Mouse (Mus musculus) embryonic facial prominence, embryonic 14.5 days (tissue): Measurements from ENCODE around the gene Gtf3c5. TPM values are rescaled to one million over a fixed set of nuclear protein-coding genes. Genes with fewer than 3 reads are reported as not detected.
A peak's percentile ranks its signal among the peaks of the same experiment; 100 is the strongest.

Experiments used
- ATAC-seq: fragments of 200-750 bp; cut with Nextera tagmentation; 2 replicates; pipeline ENCODE4 v1.8.0; 2017; ENCODE audit warnings: low read depth, moderate number of reproducible peaks, moderate TSS enrichment
- DNase-seq: peaks from one replicate; pipeline ENCODE4 v3.0.0-alpha.2; 2015; ENCODE audit warnings: low spot score
- H3K27ac ChIP-seq: fragments of 300-500 bp; sonication (generic); replicated peaks from 2 replicates; pipeline ENCODE4 v1.5.1; 2014; ENCODE audit warnings: low read depth, mild to moderate bottlenecking, low read length, moderate library complexity
- H3K27me3 ChIP-seq: fragments of 300-500 bp; sonication (generic); replicated peaks from 2 replicates; pipeline ENCODE4 v1.6.1; 2014; ENCODE audit warnings: low read length; ENCODE audit not compliant: control insufficient read depth, insufficient read depth
- H3K36me3 ChIP-seq: fragments of 300-500 bp; sonication (generic); 2 replicates; pipeline ENCODE4 v1.6.1; 2014; ENCODE audit warnings: low read length, mixed read lengths; ENCODE audit not compliant: control insufficient read depth, insufficient read depth
- H3K4me1 ChIP-seq: fragments of 300-500 bp; sonication (generic); 2 replicates; pipeline ENCODE4 v1.6.1; 2014; ENCODE audit warnings: antibody characterized with exemption, low read length; ENCODE audit not compliant: control insufficient read depth, insufficient read depth
- H3K4me2 ChIP-seq: fragments of 300-500 bp; sonication (generic); 2 replicates; pipeline ENCODE4 v1.6.1; 2014; ENCODE audit warnings: low read depth, mild to moderate bottlenecking, low read length, moderate library complexity, mixed read lengths
- H3K4me3 ChIP-seq: fragments of 300-500 bp; sonication (generic); 2 replicates; pipeline ENCODE4 v1.5.1; 2014; ENCODE audit warnings: low read depth, mild to moderate bottlenecking, low read length
- H3K9ac ChIP-seq: fragments of 300-500 bp; sonication (generic); 2 replicates; pipeline ENCODE4 v1.6.1; 2014; ENCODE audit warnings: low read depth, mild to moderate bottlenecking, low read length, moderate library complexity, mixed read lengths
- H3K9me3 ChIP-seq: fragments of 300-500 bp; sonication (generic); 2 replicates; pipeline ENCODE4 v1.6.1; 2016; ENCODE audit warnings: low read length; ENCODE audit not compliant: control insufficient read depth
- WGBS: fragments of 180-500 bp; shearing (Covaris S2); extraction: QIAGEN DNeasy Blood & Tissue Kit; methylation state at CpG from one replicate; pipeline ENCODE4 v1.1.7; 2014; 5-methylcytosine and 5-hydroxymethylcytosine counted together
- polyA plus RNA-seq: library from polyadenylated mRNA; unstranded; fragments of >200 nt; fragmentation: Nextera tagmentation; extraction: Ambion mirVana; gene quantifications from 2 replicates; pipeline ENCODE4 v1.2.1, GENCODE M21; 2014

The Gtf3c5 gene
- polyA plus RNA-seq, 1 experiment from 2014 or later, result 23.7 TPM

DNA sequence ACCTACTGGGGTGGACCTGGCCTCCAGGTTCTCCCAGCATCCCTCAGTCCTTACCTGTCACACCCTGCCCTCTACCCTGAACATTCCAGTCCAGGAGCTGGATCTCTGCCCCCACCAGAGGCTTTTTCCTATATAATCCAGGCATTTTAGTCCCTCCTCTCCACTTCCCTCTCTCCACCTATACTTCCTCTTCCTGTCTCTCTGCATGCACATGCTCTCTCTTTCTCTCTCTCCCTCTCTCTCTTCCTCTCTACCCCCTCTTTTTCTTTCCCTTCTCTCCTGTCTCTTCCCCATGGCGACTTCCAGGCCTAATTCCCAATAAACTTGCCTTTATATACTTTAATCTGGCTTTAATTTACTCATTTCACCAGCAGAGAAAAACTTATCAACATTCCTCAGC is 5.0 kb upstream of the Gtf3c5 start:
- 19% methylated on average over 1 of the region's 1 CpGs for WGBS
- no peak for DNase-seq
- no peak for ATAC-seq

DNA sequence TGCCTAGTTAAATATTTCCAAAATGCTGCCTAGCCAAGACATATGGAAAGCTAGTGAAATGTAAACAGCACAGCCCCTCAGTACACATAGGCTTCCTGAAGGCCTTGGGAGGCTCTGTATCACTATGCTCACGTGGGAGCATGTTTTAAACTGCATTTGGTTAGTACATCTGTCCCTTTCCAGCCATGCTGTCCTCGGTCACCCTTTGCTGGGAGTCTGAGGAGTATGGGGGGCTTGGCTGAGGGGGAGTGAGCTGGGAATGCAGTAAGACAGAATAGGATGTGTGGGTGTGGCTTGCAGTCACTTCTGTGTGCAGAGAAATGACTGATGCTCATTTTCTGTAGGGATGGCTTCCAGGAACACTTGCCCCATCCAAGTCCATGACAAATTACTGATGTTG is 2.2 kb upstream of the Gtf3c5 start:
- H3K4me1 ChIP-seq, result peaks cover 9% of the 10 kb centered on the region
- WGBS, result 31% methylated on average over 2 of the region's 2 CpGs
- no peaks in the 10 kb centered on the region for H3K27me3 ChIP-seq
- no peak overlapping the region for H3K4me2 ChIP-seq
- H3K4me3 ChIP-seq, result no peak overlapping the region
- DNase-seq (no peak), ATAC-seq (no peak)
- H3K9me3 ChIP-seq, result no peaks in the 10 kb centered on the region
- H3K36me3 ChIP-seq, result no peaks in the 10 kb centered on the region
- no peak overlapping the region for H3K9ac ChIP-seq
- H3K27ac ChIP-seq, result no peak overlapping the region

More for the DNA sequence above, 5.0 kb upstream of the Gtf3c5 start:
- H3K27me3 ChIP-seq, result no peaks in the 10 kb centered on the region; the same call in 1 of the 2 replicates
- H3K27ac ChIP-seq, result no peak overlapping the region
- H3K4me3 ChIP-seq, result no peak overlapping the region
- no peaks in the 10 kb centered on the region for H3K36me3 ChIP-seq
- H3K4me1 ChIP-seq, result no peaks in the 10 kb centered on the region
- no peaks in the 10 kb centered on the region for H3K9me3 ChIP-seq
- no peak overlapping the region for H3K9ac ChIP-seq
- no peak overlapping the region for H3K4me2 ChIP-seq

DNA sequence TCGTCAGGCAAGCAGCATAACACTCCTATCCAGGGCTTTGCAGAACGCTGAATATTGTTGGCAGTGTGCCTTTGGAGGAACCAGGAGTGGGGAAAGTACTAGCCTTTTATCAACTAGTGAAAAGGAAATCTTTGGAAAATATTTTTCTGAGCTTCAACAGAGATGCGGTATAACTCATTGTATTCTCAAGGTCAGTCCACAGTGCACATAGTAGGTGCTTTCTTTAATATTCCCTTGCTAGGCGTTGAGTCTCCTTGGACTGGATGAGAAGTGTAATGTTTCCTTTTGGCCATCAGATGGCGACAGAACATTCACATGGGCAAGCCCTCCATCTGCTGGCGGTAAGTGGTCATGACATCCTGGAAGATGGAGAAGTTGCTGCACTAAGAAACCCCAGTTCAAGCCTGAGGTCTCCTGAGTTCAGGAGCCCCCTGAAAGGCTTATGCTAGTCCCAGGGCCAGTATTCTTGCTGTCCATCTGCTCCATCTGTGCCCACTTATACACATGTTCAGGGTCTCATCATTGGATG is 1.6 kb upstream of the Gtf3c5 start:
- no peak overlapping the region for H3K27ac ChIP-seq

DNA sequence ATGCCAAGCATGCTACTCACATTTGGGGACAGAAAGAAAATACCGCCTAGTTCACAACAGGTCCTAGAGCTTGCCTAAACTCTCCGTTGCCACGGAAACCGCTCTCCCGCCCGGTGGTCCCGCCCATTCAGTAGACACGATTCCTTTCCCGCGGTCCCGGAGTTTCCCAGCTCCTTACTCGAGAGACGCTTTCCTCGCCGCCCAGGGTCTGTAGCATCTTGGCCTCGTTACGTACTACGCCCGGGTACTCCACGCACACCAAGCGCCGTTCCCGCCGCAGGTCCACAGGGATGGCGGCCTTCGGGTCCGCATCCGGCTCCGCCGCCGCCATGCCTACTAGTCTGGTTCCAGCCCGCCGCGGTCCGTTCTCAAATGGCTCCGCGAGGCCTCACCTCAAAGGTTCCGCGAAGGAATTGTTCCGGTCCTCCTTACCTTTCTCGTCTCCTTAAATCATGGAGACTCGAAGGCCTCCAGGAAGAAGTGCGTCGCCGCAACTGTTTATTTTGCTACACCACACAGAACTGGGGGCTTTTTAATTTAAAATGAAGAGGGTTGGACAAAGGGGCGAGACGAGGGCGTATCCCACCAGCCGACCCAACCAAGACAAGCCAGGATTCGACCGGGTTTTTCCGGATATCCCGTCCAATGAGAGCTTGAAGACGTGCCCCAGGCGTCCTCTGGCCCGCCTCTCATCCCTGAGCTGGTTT is 751 bp downstream of the Gtf3c5 start:
- DNase-seq (peak; percentile 97), ATAC-seq (peak; percentile 96)
- no peaks in the 10 kb centered on the region for H3K27me3 ChIP-seq
- H3K27ac ChIP-seq, result peak overlapping the region; percentile 92
- peak overlapping the region; percentile 71 for H3K4me2 ChIP-seq
- peaks cover 9% of the 10 kb centered on the region for H3K4me1 ChIP-seq
- H3K4me3 ChIP-seq, result peak overlapping the region; percentile 74
- WGBS, result under 1% methylated on average over 54 of the region's 56 CpGs
- no peaks in the 10 kb centered on the region for H3K9me3 ChIP-seq
- peaks cover 17% of the 10 kb centered on the region for H3K36me3 ChIP-seq
- H3K9ac ChIP-seq, result peak overlapping the region; percentile 80

More for the DNA sequence above, 1.6 kb upstream of the Gtf3c5 start:
- Histone ChIP-seq H3K4me3 (no peak overlapping the region), H3K9ac (no peak overlapping the region), H3K9me3 (no peaks in the 10 kb centered on the region), H3K4me2 (no peak overlapping the region), H3K36me3 (no peaks in the 10 kb centered on the region), H3K27me3 (no peaks in the 10 kb centered on the region), H3K4me1 (peaks cover 9% of the 10 kb centered on the region)
- 22% methylated on average over 6 of the region's 6 CpGs for WGBS
- DNase-seq (peak; percentile 88), ATAC-seq (no peak)

DNA sequence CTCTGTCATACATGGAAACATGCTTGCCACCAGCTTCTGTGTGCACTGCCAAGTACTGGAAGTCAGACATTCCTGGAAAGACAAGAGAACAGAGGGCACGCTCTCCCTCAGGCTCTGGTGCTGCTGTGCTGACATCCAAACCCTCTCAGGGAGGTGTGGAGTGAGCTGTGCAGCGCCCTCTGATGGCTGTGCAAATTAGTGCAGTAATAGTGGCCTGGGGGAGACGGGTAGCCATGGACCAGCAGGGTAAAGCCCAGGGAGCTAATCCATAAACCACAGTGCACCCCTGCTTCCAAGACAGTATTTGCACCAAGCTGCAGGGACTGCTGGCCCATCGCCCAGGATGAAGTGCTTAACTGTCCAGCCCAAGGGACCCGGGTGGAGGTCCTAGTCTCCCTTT is 5.5 kb downstream of the Gtf3c5 start:
- 65% methylated on average over 5 of the region's 5 CpGs for WGBS
- DNase-seq, result no peak

GRCm38 (mm10) chr2:28576815-28577214 is 6.7 kb downstream of the Gtf3c5 start:
- ATAC-seq (no peak), DNase-seq (peak; percentile 45)
- Histone ChIP-seq H3K4me3 (no peak overlapping the region), H3K9ac (no peak overlapping the region), H3K36me3 (peaks cover 62% of the 10 kb centered on the region), H3K4me1 (peaks cover 3% of the 10 kb centered on the region), H3K27me3 (no peaks in the 10 kb centered on the region), H3K4me2 (no peak overlapping the region), H3K27ac (no peak overlapping the region), H3K9me3 (no peaks in the 10 kb centered on the region)
- 87% methylated on average over 3 of the region's 3 CpGs for WGBS

More for the DNA sequence above, 5.5 kb downstream of the Gtf3c5 start:
- Histone ChIP-seq H3K4me2 (no peak overlapping the region), H3K27ac (no peak overlapping the region), H3K9me3 (no peaks in the 10 kb centered on the region), H3K36me3 (peaks cover 50% of the 10 kb centered on the region), H3K9ac (no peak overlapping the region), H3K4me3 (no peak overlapping the region), H3K27me3 (no peaks in the 10 kb centered on the region), H3K4me1 (peaks cover 9% of the 10 kb centered on the region)
- ATAC-seq, result no peak

- H3K4me1 ChIP-seq, result no peaks in the 10 kb centered on the region
- H3K4me2 ChIP-seq, result no peak overlapping the region
- no peak overlapping the region for H3K27ac ChIP-seq
- ATAC-seq, result no peak
- peaks cover 76% of the 10 kb centered on the region for H3K36me3 ChIP-seq
- no peak overlapping the region for H3K9ac ChIP-seq
- H3K4me3 ChIP-seq, result no peak overlapping the region
- no peaks in the 10 kb centered on the region for H3K27me3 ChIP-seq
- 76% methylated on average over 4 of the region's 4 CpGs for WGBS
- DNase-seq, result no peak
- no peaks in the 10 kb centered on the region for H3K9me3 ChIP-seq
These were observed 8.2 kb downstream of the Gtf3c5 start for GRCm38 (mm10) chr2:28575341-28575740.

- no peaks in the 10 kb centered on the region for H3K9me3 ChIP-seq
- H3K4me1 ChIP-seq, result no peaks in the 10 kb centered on the region
- peak; percentile 68 for DNase-seq
- peak; percentile 32; the same call in 1 of the 2 replicates for ATAC-seq
- WGBS, result 15% methylated on average over 2 of the region's 3 CpGs
- peaks cover 88% of the 10 kb centered on the region for H3K36me3 ChIP-seq
- H3K4me3 ChIP-seq, result no peak overlapping the region
- H3K27me3 ChIP-seq, result no peaks in the 10 kb centered on the region
- H3K27ac ChIP-seq, result no peak overlapping the region
- no peak overlapping the region for H3K4me2 ChIP-seq
- no peak overlapping the region for H3K9ac ChIP-seq
These were observed 13.6 kb downstream of the Gtf3c5 start for GRCm38 (mm10) chr2:28569903-28570302.

DNA sequence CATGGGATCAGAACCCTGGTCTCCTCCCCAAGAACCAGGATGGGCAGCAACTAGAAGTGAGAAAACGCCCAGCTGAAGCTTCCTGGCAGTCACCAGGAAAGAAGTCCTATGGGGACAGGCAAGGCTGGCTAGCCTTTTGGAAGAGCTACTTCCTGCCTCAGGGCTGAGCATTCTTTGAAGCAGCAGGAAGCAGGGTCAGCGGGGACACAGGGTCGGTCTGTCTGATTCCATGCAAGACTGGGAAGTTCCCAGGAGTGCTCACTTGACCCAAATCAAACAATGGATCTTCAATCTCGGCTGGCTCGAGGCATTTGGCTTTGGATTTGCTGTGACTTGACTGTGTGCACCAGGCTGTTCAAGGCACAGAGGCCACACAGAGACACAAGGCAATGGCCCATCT is 17.0 kb downstream of the Gtf3c5 start:
- Histone ChIP-seq H3K27ac (0 out of 2 replicates have a peak overlapping the region, but pooled peaks have one; percentile 44), H3K9ac (no peak overlapping the region), H3K27me3 (no peaks in the 10 kb centered on the region), H3K4me2 (no peak overlapping the region), H3K4me1 (no peaks in the 10 kb centered on the region), H3K36me3 (peaks cover 59% of the 10 kb centered on the region), H3K4me3 (no peak overlapping the region), H3K9me3 (no peaks in the 10 kb centered on the region)
- WGBS, result 24% methylated on average over 5 of the region's 5 CpGs
- no peak for ATAC-seq
- DNase-seq, result peak; percentile 30
